Mouse (Mus musculus) left cerebral cortex, postnatal 14 days (tissue): Measurements from ENCODE around the gene Map3k1. TPM values are rescaled to one million over a fixed set of nuclear protein-coding genes. Genes with fewer than 3 reads are reported as not detected.
A peak's percentile ranks its signal among the peaks of the same experiment; 100 is the strongest.

ENCODE experiments used
- DNase-seq, 2 experiments: peaks; one replicate each; pipeline ENCODE4 v3.0.0; 2021 to 2022; ENCODE audit warnings: low spot score in 2 of 2, mixed read lengths in 1 of 2
- intact Hi-C: fragments of 180-260 bp; cut with DNase I; formaldehyde crosslinking; loops from one replicate; pipeline ENCODE4 v1.15.1; 2025
- total RNA-seq, 2 experiments: library from RNA; stranded (reverse); gene quantifications; 2 replicates each; pipeline ENCODE4 v1.2.3; 2021

Gene Map3k1
- total RNA-seq, 2 experiments from 2014 or later, result 12.6 to 15.9 TPM

DNA sequence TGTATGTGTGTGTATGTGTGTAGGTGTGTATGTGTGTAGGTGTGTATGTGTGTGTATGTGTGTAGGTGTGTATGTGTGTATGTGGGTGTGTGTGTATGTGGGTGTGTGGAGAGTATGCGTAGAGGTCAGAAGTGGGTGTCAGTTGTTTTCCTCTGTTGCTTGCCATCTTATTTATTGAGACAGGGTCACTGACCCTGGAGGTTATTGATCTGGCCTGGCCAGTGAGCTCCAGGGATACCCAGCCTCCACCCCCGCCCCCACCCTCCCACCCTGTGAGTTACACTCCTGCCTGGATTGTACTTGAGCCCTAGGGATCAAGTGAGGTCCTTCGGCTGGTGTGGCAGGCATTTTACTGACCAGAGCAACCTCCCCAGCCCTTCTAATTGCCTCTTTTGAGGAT is 7.6 kb upstream of the Map3k1 start:
- no peak for DNase-seq
- intact Hi-C loops, result no loop called here

DNA sequence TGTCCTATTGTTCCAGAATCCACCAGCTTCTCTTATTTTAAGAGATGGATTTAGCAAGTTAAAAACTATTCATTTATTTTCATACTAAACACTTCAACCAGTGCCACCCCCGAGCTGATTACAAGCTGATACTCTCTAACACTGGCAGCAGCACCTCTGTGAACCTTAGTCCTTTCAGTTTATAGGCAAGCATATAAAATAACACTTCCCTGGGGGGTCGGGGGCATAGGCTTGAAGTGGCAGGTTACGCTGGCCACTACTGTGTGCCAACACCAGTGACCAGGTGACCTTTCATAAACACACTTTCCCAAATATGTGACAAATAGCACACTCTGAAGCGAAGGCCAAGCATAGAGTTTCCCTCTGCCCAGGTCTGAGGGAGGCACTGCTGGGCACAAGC is 6.7 kb upstream of the Map3k1 start:
- no peak for DNase-seq
- intact Hi-C loops, result no loop called here

DNA sequence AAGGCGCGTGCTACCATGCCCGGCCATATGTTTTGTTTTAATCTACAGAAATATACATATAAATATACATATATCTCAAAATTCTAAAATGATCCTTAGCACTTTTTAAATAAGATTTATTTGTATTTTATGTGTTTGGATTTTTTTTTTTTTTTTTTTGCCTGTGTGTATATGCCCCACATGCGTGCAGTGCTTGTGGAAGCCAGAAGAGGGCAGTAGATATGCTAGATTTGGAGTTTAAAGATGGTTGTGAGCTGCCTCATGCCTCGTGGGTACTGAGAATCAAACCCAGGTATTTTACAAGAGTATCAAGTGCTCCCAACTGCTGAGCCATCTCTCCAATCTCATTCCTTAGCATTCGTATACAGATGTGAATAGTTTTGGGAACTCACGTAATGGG is 6.2 kb upstream of the Map3k1 start:
- DNase-seq, result no peak
- intact Hi-C loops, result no loop called here

DNA sequence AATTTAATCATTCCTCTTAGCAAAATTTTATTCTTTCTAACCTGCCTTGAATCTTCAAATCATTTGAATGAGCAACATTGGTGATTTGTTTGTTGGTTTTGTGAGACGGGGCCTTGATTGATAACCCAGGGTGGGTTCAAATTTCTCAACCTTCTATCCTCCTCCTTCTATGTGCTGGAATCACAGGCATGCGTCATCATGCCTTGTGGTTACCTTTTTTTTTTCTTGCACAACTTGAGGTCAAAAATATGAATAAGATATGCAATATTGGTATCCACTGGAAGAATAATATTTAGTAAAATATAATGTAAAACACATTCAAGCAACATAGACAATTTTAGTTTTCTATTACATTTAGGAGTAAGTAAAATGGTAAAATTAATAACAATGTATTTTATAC is 3.9 kb upstream of the Map3k1 start:
- intact Hi-C loops, result no loop called here
- no peak for DNase-seq

DNA sequence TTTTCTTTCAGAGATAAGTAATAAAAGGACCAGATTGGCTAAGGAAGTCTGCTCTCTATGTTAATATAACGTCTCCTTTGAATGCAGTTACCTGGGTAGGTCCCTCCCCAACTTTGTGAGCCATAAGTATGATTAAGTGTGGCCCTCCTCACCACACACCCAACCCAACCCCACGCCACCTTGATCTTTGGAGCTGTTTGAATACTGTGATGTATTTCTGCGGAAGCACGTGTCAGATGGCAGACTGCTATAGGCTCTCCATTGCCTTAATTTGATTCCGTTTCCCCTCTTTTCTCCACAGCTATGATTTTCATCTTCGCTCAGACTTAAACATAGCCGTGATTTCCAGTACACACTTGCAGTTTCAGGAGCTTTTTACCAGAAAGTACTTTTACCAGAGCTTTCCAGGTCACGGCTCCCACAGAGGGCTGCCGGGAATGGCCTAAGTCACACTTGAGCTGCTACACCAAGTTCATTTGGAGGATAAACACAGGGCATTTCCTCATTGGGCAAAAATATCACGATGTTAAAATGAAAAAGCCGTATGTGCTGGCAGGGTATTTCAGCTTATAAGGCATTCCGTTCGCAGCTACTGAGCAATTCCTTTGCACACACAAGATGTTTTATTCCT is 2.3 kb upstream of the Map3k1 start:
- intact Hi-C loops, result no loop called here
- no peak for DNase-seq

DNA sequence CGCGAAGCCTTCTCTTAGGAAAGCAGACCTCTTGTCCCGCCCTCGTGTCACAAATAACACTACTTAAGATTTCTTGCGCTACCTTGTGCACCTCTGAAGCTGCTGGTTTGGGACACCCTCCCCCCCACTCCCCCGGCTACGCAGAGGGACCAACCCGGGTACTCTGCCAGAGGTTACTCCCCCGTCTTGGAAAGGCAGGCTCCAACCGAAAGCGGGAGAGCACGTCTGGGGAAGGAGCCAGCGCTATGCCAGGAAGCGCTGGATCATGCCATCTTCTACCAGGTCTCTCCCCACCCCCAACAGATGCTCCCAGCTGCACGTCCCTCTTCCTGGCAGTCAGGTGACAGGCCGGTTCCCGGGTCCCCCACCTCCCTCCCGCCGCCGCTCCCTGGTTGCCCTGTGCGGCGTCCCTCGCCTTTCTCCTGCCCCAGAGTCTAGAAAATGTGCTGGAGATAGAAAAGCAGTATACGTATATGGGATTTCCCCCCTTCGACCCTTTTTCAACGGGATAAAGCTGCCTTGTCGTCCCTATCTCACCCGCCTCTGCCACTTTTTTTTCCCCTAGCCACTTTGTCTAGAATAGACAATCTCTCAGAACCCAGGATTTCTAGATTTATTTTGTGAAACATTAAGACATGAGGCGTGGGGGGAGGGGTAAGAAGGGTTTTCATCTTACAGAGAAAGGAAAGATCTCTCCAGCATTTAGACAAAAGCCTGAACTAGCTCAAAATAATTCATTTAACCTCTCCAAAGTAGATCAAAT is 854 bp upstream of the Map3k1 start:
- intact Hi-C loops, result loop anchor here (2.0 to 5.0 kb wide), 2 partner anchors 59 to 98 kb away; no protein-coding TSS in a partner anchor
- peak; percentile 38 to 49 for DNase-seq

DNA sequence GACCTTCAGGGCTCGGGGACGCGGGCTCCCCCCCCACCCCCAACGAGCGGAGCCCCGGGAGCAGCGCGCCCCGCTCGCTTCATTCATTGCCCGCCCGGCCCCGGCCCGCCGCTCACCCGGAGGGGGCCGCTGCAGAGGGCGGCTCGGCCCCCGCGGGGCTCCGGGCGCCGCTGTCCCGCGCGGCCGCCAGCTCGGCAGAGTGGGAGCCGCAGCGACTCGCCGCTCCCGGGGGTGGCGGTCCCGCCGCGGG is 481 bp downstream of the Map3k1 start:
- intact Hi-C loops, result loop anchor here (2.0 to 5.0 kb wide), 2 partner anchors 60 to 99 kb away; no protein-coding TSS in a partner anchor
- no peak for DNase-seq

DNA sequence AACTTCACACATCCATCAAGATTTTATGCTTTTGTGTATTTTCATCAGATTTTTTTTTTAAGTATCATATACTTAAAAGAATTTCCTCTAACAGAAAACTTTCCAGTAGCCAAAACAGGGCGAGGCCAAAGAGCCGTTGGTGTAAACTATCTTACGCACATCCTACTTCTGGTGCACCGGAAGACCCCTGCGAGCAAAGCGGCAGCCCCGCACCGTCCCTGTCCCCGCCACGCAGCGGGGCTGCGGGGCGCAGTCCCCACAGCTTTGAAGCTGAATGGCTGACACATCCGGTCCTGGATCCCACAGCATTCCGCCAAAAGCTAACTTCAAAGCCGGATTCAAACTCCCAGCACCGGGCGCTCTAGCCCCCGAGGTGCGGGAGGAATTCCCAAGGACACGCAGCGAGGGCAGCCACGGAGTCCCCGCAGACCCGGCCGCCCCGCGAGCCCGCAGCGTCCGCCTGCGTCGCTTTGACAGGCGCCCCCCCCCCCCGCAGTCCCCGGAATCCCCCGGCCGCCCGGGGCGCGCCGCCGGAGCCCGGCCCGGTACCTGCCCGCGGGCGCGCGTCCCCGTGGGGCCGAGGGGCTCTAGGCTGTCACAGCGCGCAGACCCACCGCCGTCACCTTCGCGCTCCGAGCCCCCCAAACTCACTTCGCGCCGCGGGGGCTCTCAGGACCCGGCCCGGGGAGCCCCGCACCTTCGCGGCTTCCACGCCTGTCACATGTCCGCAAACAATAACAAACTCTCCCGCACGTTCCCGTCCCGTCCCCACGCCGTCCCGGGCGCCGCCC is 1.0 kb downstream of the Map3k1 start:
- no peak for DNase-seq
- intact Hi-C loops, result loop anchor here (2.0 to 5.0 kb wide), 2 partner anchors 61 to 100 kb away; no protein-coding TSS in a partner anchor

DNA sequence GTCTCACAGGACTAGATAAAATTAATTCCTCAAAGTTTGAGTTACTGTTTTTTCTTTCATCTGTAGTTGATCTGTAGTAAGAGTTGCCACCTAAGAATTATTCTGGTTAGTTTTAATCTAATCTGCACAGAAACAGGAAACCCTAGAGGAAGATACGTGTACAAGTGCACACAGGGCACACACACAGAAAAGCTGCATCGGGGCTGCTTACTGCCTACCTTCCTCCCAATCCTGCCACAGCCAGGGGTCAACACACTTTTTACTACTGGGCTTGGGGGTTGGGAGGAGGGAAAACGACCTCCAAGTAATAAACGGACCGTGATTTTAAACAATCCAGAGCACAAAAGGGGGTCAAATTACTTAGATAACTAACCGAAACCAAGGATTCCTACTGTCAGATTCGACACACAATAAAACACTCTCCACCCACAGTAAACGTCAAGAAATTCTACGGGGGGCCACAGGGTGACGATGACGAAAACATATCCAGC is 1.6 kb downstream of the Map3k1 start:
- DNase-seq, result no peak
- intact Hi-C loops, result loop anchor here (5.0 kb wide), 1 partner anchor 100 kb away; no protein-coding TSS in a partner anchor

DNA sequence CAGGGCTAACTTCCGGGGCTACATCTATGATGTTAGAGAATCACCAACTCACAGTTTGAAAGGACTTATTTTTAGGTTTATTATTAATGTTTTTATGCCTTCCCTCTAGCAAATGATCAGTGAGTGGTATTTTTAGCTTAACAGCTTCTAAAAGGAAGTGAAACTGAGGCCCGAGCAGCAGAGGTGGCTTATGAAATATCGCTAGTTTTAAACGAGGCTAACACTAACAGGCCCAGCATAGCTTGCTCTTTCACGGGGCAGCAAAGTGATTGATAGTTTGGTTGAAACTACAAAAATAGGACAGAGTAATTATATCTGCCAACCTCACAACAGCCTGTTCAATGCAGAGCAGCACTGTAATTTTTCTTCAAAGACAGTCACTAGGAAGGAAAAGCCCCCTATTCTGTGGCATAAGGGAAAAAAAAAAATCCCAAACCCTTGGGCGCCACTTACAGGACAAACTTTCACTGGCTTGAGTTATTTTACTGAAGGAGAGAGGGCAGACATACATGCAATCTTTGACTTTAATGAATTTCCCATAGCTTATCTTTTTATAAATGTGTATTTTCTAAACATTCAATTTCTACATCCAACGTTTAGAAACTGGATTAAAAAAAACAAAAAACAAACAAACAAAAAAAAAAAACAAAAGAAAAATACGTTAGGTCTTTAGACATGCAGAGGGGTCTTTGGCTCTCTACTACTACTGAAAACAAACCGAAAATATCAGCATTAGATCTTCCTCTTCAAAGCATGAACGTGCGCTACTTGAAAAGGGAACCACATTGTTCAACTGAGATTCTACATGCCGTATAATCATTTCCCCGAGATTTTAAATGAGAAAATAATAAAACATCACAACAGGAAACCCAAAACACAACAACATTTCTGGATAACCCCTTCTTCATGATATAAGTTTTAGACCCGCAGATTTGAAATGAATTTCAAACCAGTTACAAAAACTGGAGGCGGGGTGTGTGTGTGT is 2.8 kb downstream of the Map3k1 start:
- intact Hi-C loops, result loop anchor here (5.0 kb wide), 1 partner anchor 101 kb away; no protein-coding TSS in a partner anchor
- no peak for DNase-seq

DNA sequence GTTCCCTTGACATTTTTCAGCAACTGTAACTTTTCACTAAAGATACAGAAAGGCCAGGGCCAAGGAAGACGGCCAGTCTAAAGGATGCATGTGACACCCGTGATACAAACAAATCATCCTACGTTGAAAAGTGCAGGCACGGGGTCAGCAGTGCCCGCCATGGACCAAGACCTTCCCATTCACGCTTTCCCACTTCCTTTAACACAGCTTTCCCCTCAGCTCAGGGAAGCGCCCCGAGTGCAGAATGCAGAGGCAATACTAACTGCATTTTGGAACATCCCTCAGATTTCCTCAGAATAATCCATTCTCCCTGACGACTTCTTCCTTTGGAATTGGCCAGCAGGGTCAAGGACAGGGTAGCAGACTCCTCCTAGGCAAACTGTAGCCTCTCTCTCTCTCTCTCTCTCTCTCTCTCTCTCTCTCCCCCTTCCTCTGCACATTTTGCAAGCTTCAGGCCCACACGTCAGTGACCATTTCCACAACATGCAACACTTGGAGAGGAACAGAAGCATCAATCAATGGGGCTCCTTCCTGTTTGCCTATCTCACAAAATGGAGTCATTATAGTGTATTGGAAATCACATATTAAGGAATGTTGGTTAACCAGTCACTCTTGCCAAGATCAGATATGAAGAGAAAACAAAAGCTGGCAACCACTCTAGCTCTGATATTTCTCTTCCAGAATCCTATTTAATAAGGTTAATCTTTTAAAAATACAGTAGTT is 3.7 kb downstream of the Map3k1 start:
- intact Hi-C loops, result loop anchor here (5.0 kb wide), 1 partner anchor 102 kb away; no protein-coding TSS in a partner anchor
- no peak for DNase-seq

DNA sequence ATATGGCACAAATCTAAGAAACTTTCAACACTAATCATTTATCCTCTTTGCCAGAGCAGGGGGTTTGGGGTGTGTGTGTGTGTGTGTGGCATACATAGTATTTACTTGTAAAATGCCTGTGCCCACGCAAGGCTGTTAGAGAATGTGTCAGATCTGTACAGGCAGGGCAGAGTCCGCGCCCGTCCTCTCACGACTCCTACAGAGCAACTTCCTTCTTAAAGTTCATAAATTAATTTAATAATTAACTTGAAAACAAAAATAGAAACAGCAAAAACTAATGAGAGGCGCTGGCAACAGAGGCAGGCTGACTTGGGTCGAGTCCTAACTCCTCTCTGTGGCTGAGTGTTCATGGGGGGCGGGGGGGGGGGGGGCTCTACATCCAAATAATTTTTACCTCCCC is 4.6 kb downstream of the Map3k1 start:
- intact Hi-C loops, result no loop called here
- DNase-seq, result no peak

DNA sequence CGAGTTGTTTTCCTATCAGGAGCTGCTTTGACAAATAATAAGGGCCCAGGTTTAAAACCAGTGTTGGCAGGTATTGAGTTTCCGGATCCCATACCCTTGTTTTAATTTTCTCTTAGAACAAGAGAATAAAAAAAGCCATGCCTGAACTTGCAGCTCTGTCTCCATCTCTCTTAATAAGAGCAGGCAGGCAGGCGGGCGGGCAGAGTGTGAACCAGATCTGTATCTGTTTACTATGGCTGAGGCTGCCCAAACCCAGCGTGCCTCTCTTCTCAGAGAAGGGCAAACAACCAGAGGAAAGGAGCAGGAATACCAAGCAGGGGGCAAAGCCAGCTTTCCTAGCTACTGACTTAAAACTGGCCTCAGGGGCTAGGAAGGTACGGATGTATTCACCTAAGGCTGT is 5.3 kb downstream of the Map3k1 start:
- DNase-seq, result no peak
- intact Hi-C loops, result no loop called here

DNA sequence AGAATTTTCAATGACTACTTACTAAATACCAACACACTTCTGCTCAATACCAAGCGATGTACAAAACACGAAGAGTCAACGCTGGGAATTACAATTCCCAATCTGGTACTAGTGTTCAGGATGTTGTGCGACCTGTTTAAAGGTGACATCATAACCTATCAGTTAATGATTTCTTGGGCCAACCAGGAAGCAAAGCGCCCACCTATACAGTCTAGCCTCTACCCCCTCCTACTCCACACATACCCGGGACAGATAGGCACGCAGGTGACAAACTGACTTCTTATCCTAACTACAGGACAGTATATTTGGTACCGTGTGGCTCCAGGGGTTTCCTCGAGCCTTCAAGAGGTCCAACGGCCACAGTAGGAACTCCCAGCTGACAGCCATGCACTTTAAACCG is 5.9 kb downstream of the Map3k1 start:
- no peak for DNase-seq
- intact Hi-C loops, result no loop called here

DNA sequence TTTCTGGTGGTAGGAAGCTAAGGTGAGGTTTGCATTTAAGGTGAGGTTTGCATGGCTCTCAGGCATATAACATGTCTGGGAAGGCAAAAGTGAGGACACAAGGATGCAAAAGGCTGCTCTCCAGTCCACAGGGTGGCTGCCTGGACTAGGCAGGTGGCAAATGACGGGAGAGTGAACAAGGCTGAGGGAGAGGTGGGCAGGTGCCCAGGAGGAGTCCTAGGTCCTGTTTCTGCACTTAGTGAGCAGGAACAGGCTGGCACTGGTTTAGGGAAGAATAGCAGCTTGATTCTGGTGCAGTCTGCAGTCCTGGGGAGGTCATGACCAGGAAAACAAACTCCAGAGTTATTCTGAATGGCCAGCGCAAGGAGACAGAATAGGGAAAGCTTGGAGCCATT is 6.5 kb downstream of the Map3k1 start:
- no peak for DNase-seq
- intact Hi-C loops, result no loop called here

DNA sequence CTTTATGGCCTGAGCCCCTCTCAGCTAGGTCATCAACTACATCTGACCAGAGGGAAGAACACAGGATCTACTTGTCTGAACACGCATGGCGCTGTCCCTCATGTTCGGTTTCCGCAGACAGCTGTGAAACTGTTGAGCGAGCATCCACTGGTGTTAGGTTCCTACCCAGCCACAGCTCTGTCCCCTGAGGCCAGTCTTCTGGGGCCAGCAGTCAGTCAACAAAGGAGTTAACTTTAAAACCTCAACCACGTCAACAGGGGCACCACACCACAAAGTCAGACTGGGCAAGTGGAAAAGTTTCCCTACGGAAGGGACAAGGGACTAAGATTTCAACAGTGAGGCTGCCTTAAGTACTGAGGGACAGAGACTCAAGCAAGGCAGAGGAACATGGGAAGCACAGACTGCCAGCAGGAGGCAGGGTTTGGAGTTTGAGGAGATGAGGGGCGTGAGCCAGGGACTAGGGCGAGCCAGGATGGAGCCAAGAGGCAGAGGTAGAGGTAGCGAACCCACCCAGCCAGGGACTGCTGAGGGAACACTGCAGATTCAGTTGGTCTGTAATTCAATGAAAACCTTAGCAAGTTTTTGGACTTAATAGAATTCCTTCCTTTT is 7.0 kb downstream of the Map3k1 start:
- intact Hi-C loops, result no loop called here
- DNase-seq, result no peak

DNA sequence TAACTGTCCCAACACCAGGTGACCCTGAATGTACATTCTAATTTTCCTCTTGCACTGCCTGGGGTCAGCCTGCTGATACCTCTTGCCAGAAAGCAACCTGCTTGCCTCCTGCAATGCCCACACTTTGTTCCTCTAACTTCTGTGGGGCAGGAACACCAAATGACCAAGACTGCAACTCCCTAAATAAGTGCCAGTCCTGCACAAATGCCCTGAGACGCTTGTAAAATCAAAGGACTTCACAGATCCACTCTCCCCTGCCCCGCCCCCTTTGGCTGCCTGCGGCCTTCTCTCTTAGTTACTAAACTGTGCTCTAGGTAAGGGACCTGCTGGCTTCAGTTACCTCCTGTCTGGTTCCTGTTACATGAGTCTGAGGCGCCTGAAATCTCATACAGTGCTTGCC is 7.9 kb downstream of the Map3k1 start:
- DNase-seq, result no peak
- intact Hi-C loops, result no loop called here

DNA sequence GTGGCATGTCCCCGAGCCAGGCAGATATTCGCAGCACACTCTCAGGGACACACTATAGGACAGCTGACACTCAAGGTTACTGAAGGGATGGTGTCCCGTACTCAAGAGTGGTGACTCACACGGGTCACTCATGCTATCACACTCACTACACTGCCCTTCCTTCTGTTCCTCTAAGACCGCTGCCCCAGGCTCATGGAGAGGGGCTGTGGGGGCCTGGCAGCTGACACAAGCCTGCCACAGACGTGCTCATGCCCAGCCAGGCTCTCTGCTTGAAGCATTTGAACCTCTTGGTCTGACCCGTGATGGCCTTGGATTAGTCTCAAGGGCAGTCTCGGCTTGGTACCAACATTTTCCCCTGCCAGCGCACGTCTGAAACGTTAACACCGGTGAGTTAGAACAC is 10.7 kb downstream of the Map3k1 start:
- no peak for DNase-seq
- intact Hi-C loops, result no loop called here
